Mouse (Mus musculus): ENCODE data around the gene Lipt2. TPM values are rescaled to one million over a fixed set of nuclear protein-coding genes. Genes with fewer than 3 reads are reported as not detected.

Lipt2 gene
- polyA plus RNA-seq, 1 experiment from 2014 or later, result 16.0 TPM

DNA sequence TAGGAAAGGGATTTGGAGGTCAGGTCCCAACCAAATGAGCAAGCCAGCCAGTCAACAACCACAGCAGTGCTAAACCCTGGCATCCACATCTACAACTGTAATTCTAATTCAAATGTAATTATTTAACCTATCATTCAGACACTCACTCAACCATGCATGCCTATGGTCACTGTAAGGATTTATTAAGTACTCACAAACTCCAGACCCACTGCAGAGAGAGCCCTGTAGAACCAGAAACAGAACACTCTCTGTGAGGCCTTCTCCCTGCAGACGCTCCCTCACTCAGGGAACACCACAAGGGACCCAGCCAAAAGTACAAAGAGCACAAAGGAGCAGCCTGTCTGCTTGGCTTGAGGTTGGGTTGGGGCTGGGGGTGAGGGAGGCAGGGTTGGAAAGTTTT lies 26.7 kb upstream of the Lipt2 start:
- no peak overlapping the region for H3K9ac ChIP-seq
- no peak overlapping the region for H3K4me3 ChIP-seq
- no peaks in the 10 kb centered on the region for H3K9me3 ChIP-seq
- no peaks in the 10 kb centered on the region for H3K36me3 ChIP-seq (replicated peaks)
- H3K27ac ChIP-seq, result no peak overlapping the region
- H3K4me2 ChIP-seq, result no peak overlapping the region
- 70% methylated on average over 1 of the region's 1 CpGs for WGBS
- H3K4me1 ChIP-seq, result no peaks in the 10 kb centered on the region
- no peak for ATAC-seq (replicated peaks)
- H3K27me3 ChIP-seq (replicated peaks), result no peaks in the 10 kb centered on the region

DNA sequence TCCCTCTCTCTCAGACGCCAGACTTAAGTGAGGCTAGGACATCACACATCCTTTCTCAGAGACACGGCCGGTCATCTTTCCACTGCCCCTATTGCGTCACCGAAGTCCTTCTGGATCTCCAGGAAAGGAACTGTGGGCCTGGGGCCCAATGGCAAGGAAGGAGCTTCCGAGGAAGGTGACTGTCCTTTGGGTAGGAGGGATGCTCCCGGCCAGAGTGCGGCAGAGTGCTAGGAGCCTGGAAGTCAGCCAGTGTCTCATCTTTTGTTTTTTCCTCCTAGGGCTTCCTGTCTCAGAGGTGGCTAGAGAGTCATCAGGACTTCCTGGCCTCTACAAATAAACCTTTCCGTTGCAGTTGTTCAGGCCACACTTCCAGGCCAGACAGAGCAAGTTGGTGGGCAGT lies 22.0 kb upstream of the Lipt2 start:
- no peaks in the 10 kb centered on the region for H3K4me1 ChIP-seq
- H3K4me2 ChIP-seq, result no peak overlapping the region
- no peaks in the 10 kb centered on the region for H3K36me3 ChIP-seq (replicated peaks)
- H3K9ac ChIP-seq, result no peak overlapping the region
- no peak overlapping the region for H3K4me3 ChIP-seq
- no peaks in the 10 kb centered on the region for H3K9me3 ChIP-seq
- no peak for ATAC-seq (replicated peaks)
- 82% methylated on average over 9 of the region's 9 CpGs for WGBS
- no peaks in the 10 kb centered on the region for H3K27me3 ChIP-seq (replicated peaks)
- no peak overlapping the region for H3K27ac ChIP-seq

DNA sequence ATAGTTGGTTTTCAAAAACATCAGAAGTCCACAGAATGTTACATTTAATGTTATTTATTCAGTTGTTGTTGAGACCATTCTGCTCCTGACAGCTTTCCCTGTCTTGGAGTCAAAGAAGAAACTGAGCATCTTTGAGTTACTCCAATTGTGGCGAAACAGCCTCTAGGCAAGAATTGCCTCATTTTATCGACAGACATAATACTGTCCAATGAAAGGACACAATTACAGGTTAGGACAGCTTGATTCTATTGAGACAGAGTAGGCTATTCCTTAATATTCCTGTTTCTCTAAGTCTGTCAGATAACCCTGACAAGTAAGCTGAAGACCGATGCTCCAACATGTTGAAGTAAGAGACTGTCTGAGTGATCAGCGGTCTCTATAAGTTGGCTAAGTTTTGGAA lies 21.0 kb upstream of the Lipt2 start:
- H3K9me3 ChIP-seq, result no peaks in the 10 kb centered on the region
- H3K27ac ChIP-seq, result no peak overlapping the region
- H3K4me1 ChIP-seq, result no peaks in the 10 kb centered on the region
- H3K27me3 ChIP-seq (replicated peaks), result no peaks in the 10 kb centered on the region
- 94% methylated on average over 4 of the region's 4 CpGs for WGBS
- no peak for ATAC-seq (replicated peaks)
- no peaks in the 10 kb centered on the region for H3K36me3 ChIP-seq (replicated peaks)
- no peak overlapping the region for H3K9ac ChIP-seq
- no peak overlapping the region for H3K4me2 ChIP-seq
- H3K4me3 ChIP-seq, result no peak overlapping the region

DNA sequence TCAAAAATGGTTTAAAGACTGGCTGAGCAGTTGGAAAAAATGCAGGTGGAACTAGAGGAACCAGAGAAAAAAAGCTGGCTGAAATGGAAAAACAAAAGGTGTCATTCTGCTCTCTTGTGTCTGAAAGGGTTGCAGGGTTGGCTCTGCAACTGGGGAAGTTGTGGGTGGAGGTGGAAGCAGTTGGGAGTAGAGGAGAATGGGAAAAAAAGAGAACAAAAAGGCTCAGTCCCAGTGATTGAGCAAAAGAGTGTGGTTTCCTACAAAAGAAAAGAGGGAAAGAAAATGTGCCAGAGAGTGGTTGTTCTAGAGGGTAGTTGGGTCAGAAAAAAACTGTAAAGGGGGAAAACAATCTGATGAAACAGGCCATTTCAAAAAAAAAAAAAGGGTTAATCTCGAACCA lies 18.5 kb upstream of the Lipt2 start:
- no peak overlapping the region for H3K4me2 ChIP-seq
- H3K27me3 ChIP-seq (replicated peaks), result no peaks in the 10 kb centered on the region
- no peak overlapping the region for H3K4me3 ChIP-seq
- H3K9me3 ChIP-seq, result no peaks in the 10 kb centered on the region
- ATAC-seq (replicated peaks), result no peak
- 59% methylated on average over 1 of the region's 1 CpGs for WGBS
- H3K36me3 ChIP-seq (replicated peaks), result no peaks in the 10 kb centered on the region
- H3K27ac ChIP-seq, result no peak overlapping the region
- H3K4me1 ChIP-seq, result no peaks in the 10 kb centered on the region
- no peak overlapping the region for H3K9ac ChIP-seq

DNA sequence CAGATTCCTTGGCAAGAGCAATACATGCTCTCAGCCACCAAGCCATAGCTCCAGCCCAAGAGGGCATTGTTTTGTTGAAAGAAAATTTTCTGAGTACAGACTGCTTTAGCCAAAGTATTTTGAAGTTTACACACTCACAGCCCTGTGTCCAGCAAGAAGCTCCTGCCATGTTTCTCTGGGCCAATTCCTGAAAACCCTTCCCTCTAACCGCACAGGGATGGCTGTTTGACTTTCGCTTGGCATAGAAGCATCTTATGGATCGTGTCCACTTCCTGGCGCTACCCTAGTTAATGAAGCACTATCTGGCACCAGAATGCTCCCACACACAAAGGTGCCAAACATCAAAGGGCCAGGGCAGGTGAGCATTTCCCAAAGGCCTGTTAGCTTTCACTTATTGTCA lies 10.5 kb upstream of the Lipt2 start:
- Histone ChIP-seq H3K9ac (no peak overlapping the region), H3K27ac (no peak overlapping the region), H3K4me1 (no peaks in the 10 kb centered on the region), H3K4me3 (no peak overlapping the region), H3K36me3 (replicated peaks) (no peaks in the 10 kb centered on the region), H3K27me3 (replicated peaks) (no peaks in the 10 kb centered on the region), H3K4me2 (no peak overlapping the region), H3K9me3 (no peaks in the 10 kb centered on the region)
- 91% methylated on average over 4 of the region's 4 CpGs for WGBS
- ATAC-seq (replicated peaks), result no peak

DNA sequence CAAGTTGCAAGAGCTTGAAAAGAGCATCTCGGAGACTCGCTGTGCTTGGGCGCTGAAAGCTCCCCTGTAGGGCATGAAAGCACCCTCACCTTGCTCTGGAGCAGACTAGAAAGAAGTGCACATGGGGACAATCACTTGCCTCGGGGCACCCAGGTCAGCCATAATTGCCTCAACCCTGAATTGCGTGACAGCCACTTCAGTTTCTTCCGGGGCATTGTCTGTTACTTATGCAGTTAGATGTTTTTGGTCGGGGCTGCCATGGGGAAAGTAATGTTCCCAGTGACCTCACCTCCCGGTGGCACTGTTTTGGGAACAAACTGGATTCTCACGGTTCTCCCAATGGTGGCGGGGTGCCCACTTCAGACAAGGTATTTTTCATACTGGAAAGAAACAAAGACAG lies 9.0 kb upstream of the Lipt2 start:
- no peaks in the 10 kb centered on the region for H3K9me3 ChIP-seq
- WGBS, result 63% methylated on average over 10 of the region's 10 CpGs
- no peak for ATAC-seq (replicated peaks)
- H3K9ac ChIP-seq, result no peak overlapping the region
- no peak overlapping the region for H3K4me2 ChIP-seq
- H3K4me3 ChIP-seq, result no peak overlapping the region
- no peaks in the 10 kb centered on the region for H3K36me3 ChIP-seq (replicated peaks)
- H3K4me1 ChIP-seq, result no peaks in the 10 kb centered on the region
- no peaks in the 10 kb centered on the region for H3K27me3 ChIP-seq (replicated peaks)
- H3K27ac ChIP-seq, result no peak overlapping the region

DNA sequence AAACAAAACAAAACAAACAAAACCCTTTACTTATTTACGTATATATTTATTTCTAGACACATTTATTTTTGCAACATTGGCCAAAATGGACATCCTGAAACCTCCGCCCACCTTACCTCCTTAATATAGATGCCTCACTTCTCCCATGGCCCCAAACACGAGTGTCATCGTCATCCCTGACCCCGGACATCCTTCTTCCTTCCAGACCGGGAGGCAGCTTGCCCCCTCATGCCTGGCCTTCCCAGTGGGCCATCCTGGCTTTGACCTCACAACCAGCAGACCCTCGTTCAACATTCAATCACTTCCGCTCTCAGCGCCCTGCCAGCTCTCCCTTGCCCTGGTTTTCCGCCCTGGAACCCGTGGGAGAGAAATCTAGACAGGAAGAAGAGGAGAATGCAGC lies 8.5 kb upstream of the Lipt2 start:
- Histone ChIP-seq H3K4me3 (no peak overlapping the region), H3K4me2 (no peak overlapping the region), H3K36me3 (replicated peaks) (no peaks in the 10 kb centered on the region), H3K9me3 (no peaks in the 10 kb centered on the region), H3K9ac (no peak overlapping the region), H3K4me1 (no peaks in the 10 kb centered on the region), H3K27ac (no peak overlapping the region), H3K27me3 (replicated peaks) (no peaks in the 10 kb centered on the region)
- whole genome bisulfite sequencing, result 83% methylated on average over 11 of the region's 11 CpGs
- ATAC-seq (replicated peaks), result no peak

DNA sequence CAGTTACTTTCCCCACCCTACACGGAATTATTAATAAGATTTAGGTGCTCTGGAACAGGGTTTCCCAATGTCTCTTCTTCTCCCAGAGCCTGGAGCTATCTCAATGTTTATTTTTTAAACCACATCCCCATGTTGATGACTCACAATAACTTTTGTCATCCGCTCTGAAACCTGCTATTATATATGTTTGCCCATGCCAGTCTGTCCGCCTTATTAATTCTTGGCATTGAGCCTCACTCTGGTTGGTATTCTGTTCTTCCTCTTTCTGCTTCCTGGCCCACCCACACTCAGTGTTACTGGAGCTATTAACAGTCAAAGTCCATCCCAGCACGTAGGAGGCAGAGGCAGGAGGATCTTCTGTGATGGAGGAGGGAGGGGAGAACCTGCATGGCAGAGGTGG lies 1.4 kb upstream of the Lipt2 start:
- Histone ChIP-seq H3K36me3 (replicated peaks) (no peaks in the 10 kb centered on the region), H3K9ac (no peak overlapping the region), H3K9me3 (no peaks in the 10 kb centered on the region), H3K4me2 (no peak overlapping the region), H3K27me3 (replicated peaks) (0 out of 2 replicates have a peak, but pooled peaks cover 3% of the 10 kb centered on the region), H3K4me1 (peaks cover 9% of the 10 kb centered on the region), H3K4me3 (no peak overlapping the region), H3K27ac (no peak overlapping the region)
- no peak for ATAC-seq (replicated peaks)
- WGBS, result 78% methylated on average over 4 of the region's 4 CpGs

DNA sequence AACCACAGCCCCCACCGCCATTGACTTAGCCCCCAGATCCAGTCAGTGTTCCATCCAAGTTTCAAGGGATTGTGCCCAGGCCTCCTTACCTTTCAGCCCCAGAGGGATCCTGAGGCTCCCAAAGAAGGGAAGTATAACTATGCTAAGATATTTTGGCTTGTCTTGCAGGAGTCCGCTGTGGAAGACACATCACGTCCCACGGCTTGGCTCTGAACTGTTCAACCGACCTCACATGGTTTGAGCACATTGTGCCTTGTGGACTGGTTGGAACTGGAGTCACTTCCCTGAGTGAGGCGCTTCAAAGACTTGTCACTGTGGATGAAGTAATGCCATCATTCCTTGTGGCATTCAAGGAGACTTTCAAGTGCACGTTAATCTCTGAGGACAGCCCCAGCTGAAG lies 929 bp downstream of the Lipt2 start:
- H3K4me2 ChIP-seq, result peak overlapping the region; percentile 95
- no peaks in the 10 kb centered on the region for H3K36me3 ChIP-seq (replicated peaks)
- 68% methylated on average over 7 of the region's 7 CpGs for WGBS
- peak overlapping the region; percentile 99 for H3K4me3 ChIP-seq
- ATAC-seq (replicated peaks), result peak; percentile 21; the same call in 1 of the 2 replicates
- peaks cover 9% of the 10 kb centered on the region for H3K4me1 ChIP-seq
- peak overlapping the region; percentile 95; the same call in 1 of the 2 replicates for H3K27ac ChIP-seq
- 0 out of 2 replicates have a peak, but pooled peaks cover 3% of the 10 kb centered on the region for H3K27me3 ChIP-seq (replicated peaks)
- H3K9me3 ChIP-seq, result no peaks in the 10 kb centered on the region
- peak overlapping the region; percentile 98 for H3K9ac ChIP-seq

DNA sequence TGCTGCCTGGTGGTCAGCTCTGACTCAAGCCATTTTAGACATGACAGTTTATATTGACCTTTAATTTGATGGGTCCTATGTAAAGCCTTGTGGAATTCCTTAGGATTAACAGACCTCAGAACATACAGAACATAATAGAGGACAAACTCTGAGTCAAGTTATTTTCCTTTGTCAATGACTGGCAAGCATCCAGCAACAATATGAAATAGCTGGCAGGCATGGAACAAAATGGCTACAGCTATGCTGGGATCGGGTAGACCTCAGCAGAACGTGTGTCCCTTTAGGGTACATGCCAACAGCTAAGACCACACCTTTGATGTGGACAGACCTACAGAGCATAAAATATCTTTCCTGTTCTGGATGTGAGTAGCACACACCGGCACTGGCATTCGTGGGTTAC lies 4.4 kb downstream of the Lipt2 start:
- H3K36me3 ChIP-seq (replicated peaks), result no peaks in the 10 kb centered on the region
- H3K9me3 ChIP-seq, result no peaks in the 10 kb centered on the region
- H3K9ac ChIP-seq, result no peak overlapping the region
- no peak for ATAC-seq (replicated peaks)
- WGBS, result 82% methylated on average over 4 of the region's 4 CpGs
- no peak overlapping the region for H3K4me2 ChIP-seq
- peaks cover 9% of the 10 kb centered on the region for H3K4me1 ChIP-seq
- H3K27me3 ChIP-seq (replicated peaks), result no peaks in the 10 kb centered on the region
- H3K4me3 ChIP-seq, result no peak overlapping the region
- H3K27ac ChIP-seq, result no peak overlapping the region

DNA sequence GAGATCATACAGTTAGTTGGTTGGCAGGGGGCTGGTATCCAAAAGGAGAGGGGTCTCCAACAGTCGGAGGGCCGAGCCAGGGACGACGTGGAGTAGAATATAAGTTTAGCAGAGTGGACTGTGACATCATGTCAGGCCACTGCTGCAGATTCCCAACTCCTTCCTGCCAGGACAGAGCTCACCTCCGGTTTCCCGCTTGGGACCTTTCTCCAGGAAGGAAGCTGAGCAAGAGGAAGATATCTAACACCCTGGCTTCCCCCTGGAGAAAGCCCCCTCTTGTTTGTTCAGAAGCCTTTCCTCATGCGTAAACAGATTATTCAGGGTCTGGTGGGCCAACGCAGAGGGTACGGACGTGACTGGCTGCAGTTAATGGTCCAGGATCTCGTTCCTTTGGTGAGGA lies 9.6 kb downstream of the Lipt2 start:
- WGBS, result 78% methylated on average over 11 of the region's 11 CpGs
- no peaks in the 10 kb centered on the region for H3K4me1 ChIP-seq
- H3K9ac ChIP-seq, result no peak overlapping the region
- H3K4me2 ChIP-seq, result no peak overlapping the region
- no peaks in the 10 kb centered on the region for H3K36me3 ChIP-seq (replicated peaks)
- no peaks in the 10 kb centered on the region for H3K9me3 ChIP-seq
- H3K4me3 ChIP-seq, result no peak overlapping the region
- no peak overlapping the region for H3K27ac ChIP-seq
- no peaks in the 10 kb centered on the region for H3K27me3 ChIP-seq (replicated peaks)
- ATAC-seq (replicated peaks), result no peak

DNA sequence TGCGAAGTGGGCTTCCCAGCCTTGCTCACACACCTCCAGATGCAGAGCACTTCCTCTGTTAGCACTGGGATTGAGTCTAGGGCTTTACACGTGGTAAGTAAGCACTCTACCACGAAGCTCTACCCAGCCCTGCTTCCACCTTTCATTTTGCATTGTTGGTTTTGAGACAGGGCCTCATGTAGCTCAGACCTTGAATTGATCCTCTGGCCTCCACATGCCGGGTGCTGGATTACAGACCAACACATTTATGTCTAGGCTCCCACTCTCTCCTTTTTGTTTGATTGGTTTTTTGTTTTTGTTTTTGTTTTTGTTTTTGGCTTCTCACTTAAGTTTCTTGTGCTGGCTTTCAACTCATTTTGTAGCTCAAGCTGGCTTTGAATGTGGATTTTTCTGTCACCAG lies 11.7 kb downstream of the Lipt2 start:
- no peak overlapping the region for H3K9ac ChIP-seq
- H3K4me3 ChIP-seq, result no peak overlapping the region
- no peaks in the 10 kb centered on the region for H3K9me3 ChIP-seq
- no peaks in the 10 kb centered on the region for H3K27me3 ChIP-seq (replicated peaks)
- no peak overlapping the region for H3K27ac ChIP-seq
- H3K36me3 ChIP-seq (replicated peaks), result no peaks in the 10 kb centered on the region
- ATAC-seq (replicated peaks), result no peak
- no peaks in the 10 kb centered on the region for H3K4me1 ChIP-seq
- no peak overlapping the region for H3K4me2 ChIP-seq
- 71% methylated on average over 4 of the region's 4 CpGs for WGBS

DNA sequence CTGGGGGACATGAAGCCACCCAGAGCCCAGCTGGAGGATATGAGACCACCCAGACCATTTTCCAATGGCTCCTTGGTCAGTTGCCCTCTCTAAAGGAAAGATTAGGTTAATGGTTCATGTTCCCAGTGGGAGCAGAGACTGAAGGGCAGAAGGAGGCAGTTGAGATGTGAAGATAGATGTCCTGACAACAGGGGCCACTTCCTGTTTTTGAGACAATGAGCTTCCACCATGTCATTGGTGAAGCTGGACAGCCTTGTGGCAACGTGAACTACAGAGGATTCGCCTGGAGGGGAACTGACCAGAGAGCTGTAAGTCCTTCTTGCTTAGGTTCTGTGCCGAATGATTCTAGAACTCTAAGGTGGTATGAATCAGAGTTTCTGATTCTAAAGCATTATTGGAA lies 17.2 kb downstream of the Lipt2 start, which contains the start of gene Kcne3:
Gene Kcne3 (plus strand): TSS at position 234 of the 400 bp plus-strand sequence.
- no peaks in the 10 kb centered on the region for H3K36me3 ChIP-seq (replicated peaks)
- H3K4me3 ChIP-seq, result no peak within 1 kb of the TSS
- H3K27me3 ChIP-seq (replicated peaks), result peaks cover 41% of the 10 kb centered on the region
- no peak within 1 kb of the TSS for H3K9ac ChIP-seq
- WGBS, result 87% methylated on average over 3 of the region's 3 CpGs
- no peak within 1 kb of the TSS for H3K4me2 ChIP-seq
- no peaks in the 10 kb centered on the region for H3K9me3 ChIP-seq
- no peak for ATAC-seq (replicated peaks)
- H3K27ac ChIP-seq, result no peak within 1 kb of the TSS
- H3K4me1 ChIP-seq, result peaks cover 13% of the 10 kb centered on the region
